Mouse (Mus musculus): Measurements from ENCODE around the gene Ndufv2.

Ndufv2 gene

DNA sequence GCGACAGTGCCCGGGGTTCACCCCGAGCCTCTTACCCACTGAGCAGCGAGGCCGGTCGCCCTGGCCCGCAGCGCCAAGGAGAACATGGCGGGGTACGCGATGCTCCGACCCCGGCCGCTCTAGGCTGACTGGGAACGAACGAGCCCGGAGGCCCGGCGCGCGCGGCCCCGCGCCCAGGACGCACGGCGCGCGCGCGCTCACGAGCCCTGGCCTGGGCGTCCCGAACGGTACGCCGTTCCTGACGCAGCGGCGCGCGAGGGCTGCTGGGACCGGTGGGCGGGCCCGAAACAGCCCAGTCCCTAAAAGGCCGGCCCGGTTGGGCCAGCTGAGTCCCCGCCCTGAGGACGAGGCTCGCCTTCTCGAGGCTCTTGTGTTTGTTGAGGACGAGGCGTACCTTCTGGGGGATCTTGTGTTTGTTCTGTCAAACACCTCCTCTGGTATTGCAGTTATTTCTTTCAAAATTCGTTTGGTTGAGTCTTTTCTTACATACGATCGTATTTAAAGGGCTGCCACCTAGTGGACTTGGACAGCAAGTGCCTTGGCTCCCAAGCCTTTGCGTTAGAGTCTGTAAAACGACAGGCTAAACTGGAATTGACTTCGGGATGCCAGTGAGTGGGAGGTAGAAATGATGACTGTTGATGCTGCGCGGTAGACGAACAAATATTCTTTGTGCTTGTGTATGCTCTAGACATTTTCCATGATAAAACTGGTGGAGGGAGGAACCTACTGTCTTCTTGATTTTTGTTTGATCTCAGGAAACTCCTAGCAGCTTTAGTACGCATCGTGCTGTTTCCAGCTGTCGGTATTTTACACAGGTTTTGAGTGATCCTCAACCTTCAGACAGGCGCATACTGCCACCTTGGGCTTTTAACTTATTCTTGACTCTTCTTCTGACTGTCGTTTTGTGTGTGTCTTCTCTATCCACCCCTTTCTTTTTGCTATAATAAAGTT, at the start of gene Ndufv2:
TSS of gene Ndufv2 (minus strand) at position 180 of the 951 bp plus-strand sequence.
- DNase-seq: peak; percentile 93

DNA sequence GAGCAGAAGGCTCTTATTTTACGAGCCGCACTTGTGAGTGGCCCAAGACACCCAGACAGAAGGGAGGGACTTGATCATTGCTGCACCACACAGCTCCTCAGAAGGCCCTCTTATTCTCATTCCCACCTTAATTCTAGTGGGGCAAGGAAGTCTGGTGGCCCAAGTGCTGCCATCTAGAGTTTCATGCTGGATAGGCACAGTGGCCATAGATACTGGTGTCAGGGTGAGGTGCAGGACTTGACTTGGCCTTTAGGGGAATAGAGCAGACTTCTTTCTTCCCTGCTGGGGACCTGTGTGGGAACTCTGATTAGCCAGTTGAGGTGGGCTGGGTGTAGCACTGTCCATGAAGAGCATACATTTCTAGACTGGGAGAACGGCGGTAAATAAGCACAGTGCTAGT, 29.9 kb upstream of the Ndufv2 start:
- peak; percentile 61 for DNase-seq

DNA sequence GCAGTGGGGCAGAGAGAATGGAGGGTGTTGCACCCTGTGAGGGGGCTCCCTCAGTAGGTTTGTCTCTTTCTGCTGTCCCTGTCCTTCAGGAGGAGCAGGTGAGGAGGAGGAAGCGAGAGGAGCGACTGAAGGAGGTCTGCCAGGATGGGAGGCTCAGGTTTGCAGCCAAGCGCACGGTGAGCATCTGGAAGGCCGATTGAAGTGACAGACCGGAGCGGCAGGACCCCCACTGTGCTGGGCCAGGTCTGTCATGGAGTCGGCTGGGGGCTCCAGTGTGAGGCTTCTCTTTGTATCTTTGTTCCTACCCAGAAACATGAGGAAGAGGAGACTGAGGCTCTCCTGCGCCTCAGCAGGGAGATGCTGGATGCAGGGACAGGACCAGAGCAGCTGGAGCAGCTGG, 29.0 kb upstream of the Ndufv2 start:
- no peak for DNase-seq

DNA sequence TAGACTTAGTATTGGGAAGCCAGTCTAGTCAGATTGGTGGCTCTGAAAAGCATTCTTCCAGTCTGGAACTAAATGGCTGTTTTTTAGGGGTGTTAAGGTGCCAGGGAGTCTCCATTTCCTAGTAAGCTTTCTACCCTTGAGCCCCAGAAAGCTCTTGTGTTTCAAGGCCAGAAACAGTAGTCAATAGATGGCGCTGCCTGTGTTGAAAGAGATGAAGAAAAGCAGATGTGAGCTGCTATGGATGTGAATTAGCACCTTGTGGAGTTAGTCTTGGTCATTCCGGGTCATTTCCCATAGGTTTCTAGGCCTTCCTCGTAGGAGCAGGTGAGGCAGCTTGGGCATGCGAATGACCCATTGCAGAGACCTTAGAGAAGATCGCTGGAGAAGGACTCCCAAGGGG, 23.9 kb upstream of the Ndufv2 start:
- DNase-seq: no peak

- peak; percentile 18 for DNase-seq
Measured at GRCm38 (mm10) chr17:66123816-66124610, 22.7 kb upstream of the Ndufv2 start.

- peak; percentile 93 for DNase-seq
Measured at GRCm38 (mm10) chr17:66123066-66123815, 21.9 kb upstream of the Ndufv2 start, which contains the start of gene Ddx11. Ddx11 (plus strand) TSS chr17:66123520.

DNA sequence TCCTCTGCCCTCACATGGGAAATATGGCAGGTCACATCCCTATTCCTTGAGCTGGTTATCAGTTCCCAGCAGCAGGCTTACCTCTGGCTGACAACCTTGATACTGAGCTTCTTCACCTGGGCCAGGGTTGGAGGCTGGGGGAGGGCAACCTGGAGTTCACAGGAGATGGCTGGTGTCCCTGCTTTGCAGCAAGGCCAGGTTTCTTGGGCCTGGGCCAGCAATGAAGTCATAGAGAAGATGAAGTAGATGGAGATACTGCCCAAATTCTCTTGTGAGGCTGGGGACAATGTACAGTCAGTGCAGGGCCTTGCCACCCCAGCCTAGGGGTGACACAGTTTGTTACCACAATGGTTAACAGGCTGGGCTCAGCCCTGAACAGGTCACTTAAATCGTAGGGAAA, 19.3 kb upstream of the Ndufv2 start:
- no peak for DNase-seq

DNA sequence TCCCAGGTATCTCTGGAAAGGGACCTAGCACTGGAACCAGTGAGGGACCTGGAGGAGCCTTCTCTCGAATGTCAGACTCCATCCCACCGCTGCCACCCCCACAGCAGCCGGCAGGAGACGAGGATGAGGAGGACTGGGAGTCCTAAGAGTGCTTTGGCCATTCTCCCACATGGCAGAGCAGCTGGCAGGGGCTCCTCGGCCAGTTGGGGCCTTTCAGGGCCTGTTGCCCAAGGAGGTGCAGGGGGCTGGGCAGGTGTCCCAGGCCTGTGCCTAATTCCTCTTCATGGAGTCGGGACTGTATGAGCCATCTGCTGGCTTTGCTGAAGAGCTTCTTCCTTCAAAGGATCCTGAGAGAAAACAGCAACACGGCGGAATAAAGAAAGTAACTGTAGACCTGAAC, 17.6 kb upstream of the Ndufv2 start:
- no peak for DNase-seq

DNA sequence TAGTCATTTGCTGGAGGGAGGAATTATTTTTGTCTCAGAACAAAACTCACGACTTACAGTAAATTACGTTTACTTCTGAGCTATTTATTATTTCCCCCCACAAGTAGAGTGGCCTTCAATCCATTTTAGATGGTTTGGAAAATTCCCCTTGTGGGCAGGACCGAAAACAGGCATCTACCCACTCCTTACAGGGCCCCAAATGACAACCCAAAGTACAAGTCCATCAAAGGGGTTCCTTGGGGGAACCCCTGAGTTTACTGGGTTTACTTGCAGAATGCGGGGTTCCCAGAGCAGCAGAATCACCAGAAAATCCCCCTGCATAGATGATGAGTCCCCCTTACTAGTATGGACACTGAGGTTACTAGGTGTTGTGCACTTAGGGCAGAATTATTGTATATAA, 10.8 kb upstream of the Ndufv2 start:
- DNase-seq: no peak

DNA sequence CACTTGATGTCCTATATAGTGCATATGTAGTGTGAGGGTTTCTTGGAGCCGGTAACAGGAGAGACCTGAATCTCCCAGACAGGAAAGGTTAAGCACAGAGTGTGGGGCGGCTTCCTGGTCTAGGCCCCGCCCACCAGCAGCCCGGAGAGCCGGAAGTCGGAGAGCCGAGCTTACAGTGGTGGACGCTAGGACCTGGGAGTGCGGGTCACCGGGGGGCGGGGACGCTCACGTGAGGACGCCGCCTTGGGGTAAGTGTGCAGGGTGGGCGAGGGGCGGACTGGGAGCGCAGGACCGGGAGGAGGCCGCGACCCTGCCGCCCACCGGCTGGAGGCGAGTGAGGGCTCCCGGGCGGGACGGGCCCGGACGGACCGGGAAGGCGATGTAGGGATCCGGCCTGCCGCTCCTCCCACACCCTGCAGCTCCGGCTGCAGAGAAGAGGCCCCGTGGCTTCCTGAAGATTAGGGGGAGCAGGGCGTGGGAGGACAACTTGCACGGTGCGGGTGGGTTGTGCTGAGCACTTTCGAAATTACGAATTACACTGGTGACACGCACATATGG, 10.1 kb upstream of the Ndufv2 start, which contains the start of gene Washc1:
TSS of gene Washc1 (plus strand) at position 144 of the 558 bp plus-strand sequence.
- DNase-seq: peak; percentile 91

GRCm38 (mm10) chr17:66110746-66111145, 9.4 kb upstream of the Ndufv2 start:
- DNase-seq: peak; percentile 32

- DNase-seq: no peak
Measured at GRCm38 (mm10) chr17:66108198-66108597, 6.8 kb upstream of the Ndufv2 start.

DNA sequence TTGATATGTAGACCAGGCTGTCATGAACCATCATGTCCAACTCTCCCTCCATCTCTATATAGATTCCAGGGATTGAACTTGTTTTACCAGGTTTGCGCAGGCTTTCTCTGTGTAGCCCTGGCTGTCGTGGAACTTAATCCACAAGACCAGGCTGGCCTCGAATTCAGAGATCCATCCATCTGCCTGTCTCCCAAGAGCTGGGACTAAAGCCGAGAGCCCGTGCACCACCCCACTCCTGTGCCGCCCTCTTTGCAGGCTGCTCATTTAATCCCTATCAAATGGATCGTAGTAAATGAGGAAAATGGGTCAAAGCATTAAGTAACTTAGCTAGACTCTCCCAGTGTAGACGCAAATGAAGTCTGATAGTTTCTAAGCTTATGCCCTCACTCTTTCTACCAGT, 6.1 kb upstream of the Ndufv2 start:
- DNase-seq: no peak

GRCm38 (mm10) chr17:66106601-66107267, 5.4 kb upstream of the Ndufv2 start:
- DNase-seq: peak; percentile 80

- DNase-seq: no peak
Measured at GRCm38 (mm10) chr17:66104076-66104475, 2.7 kb upstream of the Ndufv2 start.

DNA sequence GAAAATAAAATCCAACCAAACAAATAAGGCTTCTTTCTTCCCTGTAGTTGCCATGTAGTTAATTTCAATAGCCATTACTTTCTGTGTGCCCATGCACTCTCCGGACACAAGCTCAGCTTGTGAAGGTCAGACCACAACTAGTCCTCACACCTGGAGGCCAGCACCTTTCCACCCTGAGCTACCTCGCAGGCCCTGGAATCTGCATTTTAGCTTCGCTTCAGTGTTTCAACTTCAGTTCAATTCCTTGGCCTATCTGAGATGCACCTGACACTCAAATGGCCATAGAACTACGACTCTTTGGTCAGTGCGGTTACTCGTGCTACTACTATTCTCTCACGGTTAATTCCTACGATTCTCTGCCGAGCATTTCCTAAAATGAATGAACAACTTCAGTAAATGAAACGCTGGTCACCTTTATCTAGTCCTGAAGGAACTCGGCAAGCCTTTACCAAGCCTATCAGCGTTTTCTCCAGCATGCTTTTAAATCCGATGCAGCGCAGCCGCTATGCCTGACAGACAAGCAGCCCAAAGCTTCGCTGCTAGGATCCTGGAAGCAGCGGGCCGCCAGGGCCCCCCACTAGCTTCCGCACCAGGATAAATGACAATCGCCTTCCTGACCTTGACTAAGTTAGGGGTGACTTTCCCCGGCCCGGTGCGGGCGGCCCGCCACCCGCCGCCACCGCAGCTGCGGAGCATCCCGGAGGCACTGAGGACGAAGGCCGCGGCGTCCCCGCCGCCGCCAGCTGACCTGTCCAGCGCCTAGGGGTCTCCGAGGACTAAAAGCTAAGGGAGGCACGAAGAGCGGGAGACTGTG, 586 bp downstream of the Ndufv2 start:
- DNase-seq: no peak

DNA sequence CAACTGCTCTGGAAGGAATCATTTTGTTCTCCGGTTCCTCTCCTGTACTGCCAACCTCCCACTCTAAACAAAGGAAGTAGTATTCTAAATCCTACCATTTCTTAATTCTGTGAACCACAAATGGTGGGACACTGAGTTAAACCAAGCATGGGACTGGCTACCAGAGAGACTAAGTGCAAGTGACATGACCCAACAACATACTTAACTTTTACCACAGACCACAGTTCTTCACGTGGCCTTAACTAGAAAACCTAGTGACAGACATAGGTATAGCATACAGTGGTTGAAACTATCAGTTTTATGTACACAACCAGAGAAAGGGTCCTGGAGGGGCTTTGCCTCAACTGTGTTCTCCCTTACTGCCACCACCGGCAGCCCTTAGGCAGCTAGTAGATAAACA, 8.7 kb downstream of the Ndufv2 start:
- DNase-seq: no peak

DNA sequence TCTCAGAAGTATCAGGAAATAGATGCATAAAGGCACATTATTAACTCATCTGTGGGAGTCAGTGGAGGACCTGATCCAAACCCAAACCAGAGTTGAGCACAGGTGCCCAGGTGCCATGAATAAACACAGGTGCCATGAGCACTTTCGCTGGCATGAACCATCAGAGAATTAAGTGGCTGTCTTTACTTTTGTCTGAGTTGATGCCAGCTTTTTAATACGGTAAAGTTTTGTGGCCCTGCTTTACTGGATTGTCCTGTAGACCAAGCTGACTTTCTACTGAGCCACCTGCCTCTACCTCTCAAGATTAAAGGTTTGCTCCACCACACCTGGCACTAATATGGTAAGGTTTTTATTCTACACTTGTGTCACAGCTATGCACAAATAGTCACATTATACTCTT, 9.3 kb downstream of the Ndufv2 start:
- DNase-seq: no peak

DNA sequence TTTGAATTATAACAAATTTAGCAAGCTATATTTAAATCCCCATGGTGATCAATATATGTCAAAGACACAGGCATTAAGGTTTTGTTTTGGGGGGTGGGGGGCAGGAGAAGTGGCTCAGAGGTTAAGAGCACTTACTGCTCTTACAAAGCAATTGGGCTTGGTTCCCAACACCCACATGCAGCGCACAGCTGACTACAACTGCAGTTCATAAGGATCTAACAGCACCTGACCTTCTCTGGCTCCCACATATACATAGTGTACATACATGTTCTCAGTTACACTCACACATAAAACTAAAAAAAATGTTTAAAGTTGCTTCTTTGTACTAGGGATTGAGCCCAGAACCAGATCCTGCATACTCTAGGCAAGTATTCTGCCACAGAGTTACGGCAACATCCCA, 10.0 kb downstream of the Ndufv2 start:
- DNase-seq: no peak

GRCm38 (mm10) chr17:66090251-66090650, 11.1 kb downstream of the Ndufv2 start:
- no peak for DNase-seq

GRCm38 (mm10) chr17:66085038-66085437, 16.3 kb downstream of the Ndufv2 start:
- DNase-seq: no peak
